Mouse (Mus musculus) right cerebral cortex, postnatal 10 days (tissue): ENCODE measurements around the gene Egfl7.

Experiments used
- DNase-seq, 2 experiments: peaks; one replicate each; pipeline ENCODE4 v3.0.0; 2021; ENCODE audit warnings: low spot score in 2 of 2

Gene Egfl7

DNA sequence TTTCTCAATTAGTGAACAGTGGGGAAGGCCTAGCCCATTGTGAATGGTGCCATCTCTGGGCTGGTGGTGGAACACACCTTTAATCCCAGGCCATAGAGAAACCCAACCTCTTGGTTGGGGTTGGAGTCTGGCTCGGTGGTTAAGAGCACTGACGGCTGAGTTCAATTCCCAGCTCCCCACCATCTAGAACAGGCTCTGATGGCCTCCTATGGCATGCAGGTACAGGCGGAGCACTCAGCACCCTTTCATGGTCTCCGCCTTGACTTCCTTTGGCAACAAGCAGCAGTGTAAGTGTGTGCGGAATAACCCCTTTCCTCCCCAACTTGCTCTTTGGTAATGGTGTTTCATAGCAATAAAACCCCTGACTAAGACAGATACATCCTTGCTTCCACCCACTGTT is 58.8 kb downstream of the Egfl7 start:
- DNase-seq: no peak

DNA sequence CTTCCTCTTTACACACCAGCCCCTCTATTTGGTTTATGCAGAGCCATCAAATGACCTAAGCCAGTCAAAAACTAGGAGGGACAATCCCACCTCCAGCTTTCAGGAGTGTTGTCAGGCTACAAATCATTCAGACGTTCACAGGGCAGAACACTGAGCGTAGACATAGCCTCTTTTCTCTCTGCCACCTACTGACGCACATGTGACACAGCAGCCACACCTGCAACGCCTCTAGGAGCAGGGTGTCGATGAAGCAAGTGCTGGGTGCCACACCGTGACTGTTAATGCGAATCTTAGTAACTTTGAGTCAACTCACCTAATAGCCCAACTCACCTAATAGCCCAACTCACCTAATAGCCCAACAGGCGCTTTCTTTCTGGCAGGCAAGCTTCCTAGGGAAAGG is 59.3 kb downstream of the Egfl7 start:
- DNase-seq: peak in 1 of 2 experiments; percentile 62

DNA sequence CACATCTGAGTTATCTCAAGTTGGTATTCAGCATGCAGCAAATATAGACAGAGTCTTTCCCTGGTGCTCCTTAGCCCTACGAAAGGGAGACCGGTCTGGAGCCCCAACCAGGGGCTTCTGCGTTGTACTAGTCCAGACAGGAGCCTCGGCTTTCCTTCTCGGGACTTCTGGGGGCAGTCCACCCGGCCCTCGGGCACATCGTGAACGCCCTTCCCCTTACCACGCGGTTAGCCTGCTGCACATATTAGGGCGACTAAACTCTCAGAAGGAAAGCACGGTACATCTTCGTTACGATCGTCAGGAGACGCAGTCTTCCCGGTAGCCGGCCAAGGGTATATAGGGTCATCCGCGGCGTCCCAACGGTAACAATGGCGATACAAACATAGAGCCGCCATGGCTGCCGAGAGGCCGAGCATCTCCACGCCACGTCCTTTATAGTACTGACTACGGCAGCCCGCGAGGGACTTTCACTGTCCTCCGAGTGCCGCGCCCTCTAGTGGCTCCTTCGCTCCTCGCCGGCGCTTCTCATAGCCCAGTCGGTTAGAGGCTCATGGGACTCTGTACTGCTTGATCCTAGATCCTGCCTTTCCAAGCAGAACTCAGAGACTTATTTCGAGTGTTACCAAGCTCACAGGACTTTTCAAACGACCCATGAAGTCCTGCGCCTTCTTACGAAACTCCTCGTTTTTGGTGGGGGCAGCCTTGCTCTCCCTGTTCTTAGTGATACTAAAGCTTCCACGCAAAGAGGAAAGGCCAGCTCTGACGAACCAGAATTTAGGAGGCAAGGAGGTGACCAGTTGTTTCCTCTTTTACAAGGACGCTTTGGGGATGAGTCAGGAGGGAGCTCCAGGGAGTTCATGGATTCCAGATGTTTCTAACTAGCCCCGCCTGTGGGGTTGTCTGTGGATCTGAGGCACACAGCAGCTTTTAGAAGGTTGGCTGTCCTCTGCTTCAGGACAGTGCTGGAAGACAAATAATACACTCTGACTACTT is 60.3 kb downstream of the Egfl7 start:
- peak; percentile 98 for DNase-seq

DNA sequence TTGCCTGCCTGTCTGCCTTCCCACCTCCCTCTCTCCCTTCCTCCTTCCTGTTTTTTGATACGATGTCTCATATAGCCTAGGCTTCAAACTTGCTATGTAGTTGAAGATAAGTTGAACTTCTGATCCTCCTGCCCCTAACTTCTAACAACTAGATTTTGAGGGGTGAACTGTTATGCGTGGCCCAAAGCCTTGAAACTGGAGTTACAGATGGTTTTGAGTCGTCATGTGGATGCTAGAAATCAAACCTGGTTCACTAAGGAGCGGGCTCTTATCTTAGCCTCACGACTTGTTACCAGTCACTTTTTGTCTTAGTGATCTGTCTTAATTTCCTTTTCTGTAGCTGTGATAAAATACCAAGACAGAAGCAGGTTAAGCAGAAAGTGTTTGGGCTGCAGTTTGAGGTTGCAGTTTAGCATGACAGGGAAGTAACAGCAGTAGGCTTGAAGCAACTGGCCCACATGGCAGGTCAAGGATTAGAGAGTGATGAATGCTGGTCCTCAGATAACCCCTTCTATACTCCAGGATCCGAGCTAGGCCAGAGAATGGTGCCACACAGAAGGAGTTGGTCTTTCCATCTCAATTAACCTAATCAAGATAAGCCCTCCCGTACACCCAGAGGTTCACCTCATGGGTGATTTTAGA is 61.3 kb downstream of the Egfl7 start:
- DNase-seq: peak in 1 of 2 experiments; percentile 15
